Mouse (Mus musculus) spleen, adult 2 months (tissue): ENCODE measurements around the gene Antxr1.

Experiments
- CTCF ChIP-seq: fragments of 200-500 bp; IDR thresholded peaks from 2 replicates; pipeline ENCODE4 v1.5.1; 2011; ENCODE audit warnings: mild to moderate bottlenecking, inconsistent platforms; ENCODE audit not compliant: insufficient read depth, insufficient read length, insufficient replicate concordance; ENCODE audit errors: extremely low read depth
- POLR2A ChIP-seq: fragments of 200-500 bp; IDR thresholded peaks from 2 replicates; pipeline ENCODE4 v1.6.1; 2011; ENCODE audit warnings: low read depth, low read length, inconsistent platforms

DNA sequence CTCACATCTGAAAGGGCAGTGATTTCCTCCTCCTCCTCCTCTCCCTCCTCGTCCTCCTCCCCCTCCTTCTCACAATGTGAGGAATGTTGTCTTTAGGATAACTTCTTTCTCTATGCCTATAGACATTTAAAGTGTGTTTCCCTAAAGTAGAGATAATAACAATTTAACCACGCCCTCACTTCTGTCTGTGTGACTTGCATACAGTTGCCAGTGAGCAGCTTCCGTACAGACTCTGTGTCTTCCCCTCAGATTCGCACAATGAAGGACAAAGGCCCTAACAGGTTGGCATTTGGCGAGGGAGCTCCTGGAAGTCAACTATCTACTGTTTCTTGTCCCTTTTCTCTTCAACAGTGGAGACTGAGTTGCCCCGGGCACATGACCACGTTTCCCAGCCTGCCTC, 185.2 kb downstream of the Antxr1 start:
- TF ChIP-seq CTCF, result no peak
- no peak for TF ChIP-seq POLR2A
